Mouse (Mus musculus): Measurements from ENCODE around the gene Lfng.

Gene Lfng

GRCm38 (mm10) chr5:140589082-140589774 lies 17.9 kb upstream of the Lfng start:
- DNase-seq (ENCODE audit: inconsistent age in 2 of 2, low spot score in 1 of 2): no peak

GRCm38 (mm10) chr5:140594846-140595245 lies 12.3 kb upstream of the Lfng start:
- no peak for DNase-seq (ENCODE audit: inconsistent age in 2 of 2, low spot score in 1 of 2)

GRCm38 (mm10) chr5:140596426-140596825 lies 10.7 kb upstream of the Lfng start:
- no peak for DNase-seq (ENCODE audit: inconsistent age in 2 of 2, low spot score in 1 of 2)

GRCm38 (mm10) chr5:140596927-140597588 lies 10.1 kb upstream of the Lfng start:
- DNase-seq (ENCODE audit: inconsistent age in 2 of 2, low spot score in 1 of 2): peak; percentile 68 to 79

GRCm38 (mm10) chr5:140597787-140598186 lies 9.3 kb upstream of the Lfng start:
- no peak for DNase-seq (ENCODE audit: inconsistent age in 2 of 2, low spot score in 1 of 2)

- no peak for DNase-seq (ENCODE audit: inconsistent age in 2 of 2, low spot score in 1 of 2)
These were observed 7.2 kb upstream of the Lfng start for GRCm38 (mm10) chr5:140599939-140600338.

- DNase-seq (ENCODE audit: inconsistent age in 2 of 2, low spot score in 1 of 2): no peak
These were observed 5.4 kb upstream of the Lfng start for GRCm38 (mm10) chr5:140601712-140602111.

GRCm38 (mm10) chr5:140602540-140602939 lies 4.6 kb upstream of the Lfng start:
- no peak for DNase-seq (ENCODE audit: inconsistent age in 2 of 2, low spot score in 1 of 2)

- DNase-seq (ENCODE audit: inconsistent age in 2 of 2, low spot score in 1 of 2): peak; percentile 3 to 19
These were observed 2.7 kb upstream of the Lfng start for GRCm38 (mm10) chr5:140604386-140604785.

GRCm38 (mm10) chr5:140605228-140605627 lies 1.9 kb upstream of the Lfng start:
- peak; percentile 6 to 25 for DNase-seq (ENCODE audit: inconsistent age in 2 of 2, low spot score in 1 of 2)

GRCm38 (mm10) chr5:140606386-140606785 lies 734 bp upstream of the Lfng start:
- peak in 1 of 2 experiments; percentile 34 for DNase-seq (ENCODE audit: inconsistent age in 2 of 2, low spot score in 1 of 2)

- DNase-seq (ENCODE audit: inconsistent age in 2 of 2, low spot score in 1 of 2): peak; percentile 17 to 67
These were observed 915 bp downstream of the Lfng start for GRCm38 (mm10) chr5:140607836-140608633.

GRCm38 (mm10) chr5:140608634-140609015 lies 1.5 kb downstream of the Lfng start:
- DNase-seq (ENCODE audit: inconsistent age in 2 of 2, low spot score in 1 of 2): peak; percentile 8 to 37

- DNase-seq (ENCODE audit: inconsistent age in 2 of 2, low spot score in 1 of 2): peak; percentile 44 to 70
These were observed 2.6 kb downstream of the Lfng start for GRCm38 (mm10) chr5:140609511-140610272.

- DNase-seq (ENCODE audit: inconsistent age in 2 of 2, low spot score in 1 of 2): peak in 1 of 2 experiments; percentile 44
These were observed 3.3 kb downstream of the Lfng start for GRCm38 (mm10) chr5:140610273-140611011.

GRCm38 (mm10) chr5:140611021-140611583 lies 4.0 kb downstream of the Lfng start:
- peak; percentile 82 to 93 for DNase-seq (ENCODE audit: inconsistent age in 2 of 2, low spot score in 1 of 2)

- DNase-seq (ENCODE audit: inconsistent age in 2 of 2, low spot score in 1 of 2): peak in 1 of 2 experiments; percentile 38
These were observed 4.6 kb downstream of the Lfng start for GRCm38 (mm10) chr5:140611611-140612185.

GRCm38 (mm10) chr5:140612191-140612590 lies 5.1 kb downstream of the Lfng start:
- DNase-seq (ENCODE audit: inconsistent age in 2 of 2, low spot score in 1 of 2): no peak

GRCm38 (mm10) chr5:140614141-140614540 lies 7.0 kb downstream of the Lfng start:
- DNase-seq (ENCODE audit: inconsistent age in 2 of 2, low spot score in 1 of 2): no peak

- DNase-seq (ENCODE audit: inconsistent age in 2 of 2, low spot score in 1 of 2): no peak
These were observed 7.7 kb downstream of the Lfng start for GRCm38 (mm10) chr5:140614837-140615236.

Measured in adrenal gland, adult (tissue).